Mouse (Mus musculus) erythroblast, embryonic 14.5 days (primary cell): ENCODE data around the gene Runx2.

Experiments used
- GATA1 ChIP-seq: IDR thresholded peaks from 2 replicates; pipeline ENCODE4 v1.6.1; 2012; ENCODE audit warnings: low read length, inconsistent platforms, mixed read lengths
- TAL1 ChIP-seq: IDR thresholded peaks from 3 replicates; pipeline ENCODE4 v1.6.1; 2012; ENCODE audit warnings: low read length, inconsistent platforms, mixed read lengths

- TF ChIP-seq TAL1, result no peak
- no peak for TF ChIP-seq GATA1
Observed at GRCm38 (mm10) chr17:44455681-44456600, 358.7 kb downstream of the Runx2 start.
